Mouse (Mus musculus): ENCODE data around the gene Mas1. TPM values are rescaled to one million over a fixed set of nuclear protein-coding genes. Genes with fewer than 3 reads are reported as not detected.

Mas1 gene
- polyA plus RNA-seq, 1 experiment, result 0.10 TPM

GRCm38 (mm10) chr17:12797427-12798029 lies 70.4 kb downstream of the Mas1 start:
- TF ChIP-seq MAX (IDR thresholded peaks at IDR 0.05; ENCODE audit: low read depth) (no peak), REST (IDR thresholded peaks at IDR 0.05; ENCODE audit: insufficient read depth, insufficient read length) (no peak), CEBPB (IDR thresholded peaks at IDR 0.05; ENCODE audit: insufficient read depth, poor library complexity, severe bottlenecking) (no peak), MYOG (IDR thresholded peaks at IDR 0.05; ENCODE audit: control insufficient read depth in 1 of 3, insufficient read depth in 1 of 3, insufficient read length in 2 of 3, low read depth in 2 of 3) (no peak), POLR2A (IDR thresholded peaks at IDR 0.05; ENCODE audit: insufficient read length, low read depth) (no peak)

GRCm38 (mm10) chr17:12796633-12797032 lies 71.3 kb downstream of the Mas1 start:
- Histone ChIP-seq H3K79me2 (ENCODE audit: control insufficient read depth, insufficient read depth) (no peaks in the 10 kb centered on the region), H3K36me3 (ENCODE audit: control insufficient read depth, insufficient read depth) (no peaks in the 10 kb centered on the region), H3K27me3 (ENCODE audit: control insufficient read depth, insufficient read depth, insufficient read length) (no peaks in the 10 kb centered on the region), H3K4me2 (ENCODE audit: low read depth) (no peak overlapping the region), H3K4me3 (no peak overlapping the region), H3ac (ENCODE audit: control insufficient read depth, insufficient read length) (no peak overlapping the region)
- TF ChIP-seq E2F4 (IDR thresholded peaks at IDR 0.05; ENCODE audit: insufficient read depth) (no peak), MAX (IDR thresholded peaks at IDR 0.05; ENCODE audit: low read depth) (no peak), USF1 (IDR thresholded peaks at IDR 0.05; ENCODE audit: low read depth) (no peak), REST (IDR thresholded peaks at IDR 0.05; ENCODE audit: insufficient read depth, insufficient read length) (no peak), MYOG (IDR thresholded peaks at IDR 0.05; ENCODE audit: control insufficient read depth in 1 of 3, insufficient read depth in 1 of 3, insufficient read length in 2 of 3, low read depth in 2 of 3) (no peak), CEBPB (IDR thresholded peaks at IDR 0.05; ENCODE audit: insufficient read depth, poor library complexity, severe bottlenecking) (no peak), MYOD1 (IDR thresholded peaks at IDR 0.05; ENCODE audit: control insufficient read depth in 1 of 3, insufficient read length in 2 of 3, low read depth in 2 of 3) (no peak), TCF12 (IDR thresholded peaks at IDR 0.05; ENCODE audit: insufficient read depth, poor library complexity, severe bottlenecking) (no peak), TCF3 (IDR thresholded peaks at IDR 0.05; ENCODE audit: insufficient read length, low read depth) (no peak), POLR2A (IDR thresholded peaks at IDR 0.05; ENCODE audit: insufficient read length, low read depth) (no peak), POLR2AphosphoS2 (IDR thresholded peaks at IDR 0.05; ENCODE audit: insufficient read length, low read depth) (no peak), SRF (IDR thresholded peaks at IDR 0.05; ENCODE audit: control insufficient read depth, insufficient read length, low read depth) (no peak)

More at GRCm38 (mm10) chr17:12797427-12798029, 70.4 kb downstream of the Mas1 start:
- no peaks in the 10 kb centered on the region for H3K27me3 ChIP-seq (ENCODE audit: control insufficient read depth, insufficient read depth, insufficient read length)
- no peaks in the 10 kb centered on the region for H3K79me2 ChIP-seq (ENCODE audit: control insufficient read depth, insufficient read depth)
- H3K4me2 ChIP-seq (ENCODE audit: low read depth), result no peak overlapping the region
- H3K36me3 ChIP-seq (ENCODE audit: control insufficient read depth, insufficient read depth), result no peaks in the 10 kb centered on the region
- H3ac ChIP-seq (ENCODE audit: control insufficient read depth, insufficient read length), result no peak overlapping the region
- H3K4me3 ChIP-seq, result no peak overlapping the region

GRCm38 (mm10) chr17:12793660-12794406 lies 74.1 kb downstream of the Mas1 start:
- no peak overlapping the region for H3ac ChIP-seq (ENCODE audit: control insufficient read depth, insufficient read length)
- no peaks in the 10 kb centered on the region for H3K27me3 ChIP-seq (ENCODE audit: control insufficient read depth, insufficient read depth, insufficient read length)
- peak overlapping the region; percentile 7 for H3K4me2 ChIP-seq (ENCODE audit: low read depth)
- TF ChIP-seq E2F4 (IDR thresholded peaks at IDR 0.05; ENCODE audit: insufficient read depth), result no peak
- TF ChIP-seq POLR2AphosphoS2 (IDR thresholded peaks at IDR 0.05; ENCODE audit: insufficient read length, low read depth), result no peak
- no peak for TF ChIP-seq CEBPB (IDR thresholded peaks at IDR 0.05; ENCODE audit: insufficient read depth, poor library complexity, severe bottlenecking)
- TF ChIP-seq SRF (IDR thresholded peaks at IDR 0.05; ENCODE audit: control insufficient read depth, insufficient read length, low read depth), result no peak
- no peak for TF ChIP-seq POLR2A (IDR thresholded peaks at IDR 0.05; ENCODE audit: insufficient read length, low read depth)
- TF ChIP-seq USF1 (IDR thresholded peaks at IDR 0.05; ENCODE audit: low read depth), result no peak
- TF ChIP-seq MYOD1 (IDR thresholded peaks at IDR 0.05; ENCODE audit: control insufficient read depth in 1 of 3, insufficient read length in 2 of 3, low read depth in 2 of 3), result no peak
- TF ChIP-seq MYOG (IDR thresholded peaks at IDR 0.05; ENCODE audit: control insufficient read depth in 1 of 3, insufficient read depth in 1 of 3, insufficient read length in 2 of 3, low read depth in 2 of 3), result no peak
- TF ChIP-seq TCF12 (IDR thresholded peaks at IDR 0.05; ENCODE audit: insufficient read depth, poor library complexity, severe bottlenecking), result no peak
- no peak for TF ChIP-seq TCF3 (IDR thresholded peaks at IDR 0.05; ENCODE audit: insufficient read length, low read depth)
- TF ChIP-seq REST (IDR thresholded peaks at IDR 0.05; ENCODE audit: insufficient read depth, insufficient read length), result no peak
- TF ChIP-seq MAX (IDR thresholded peaks at IDR 0.05; ENCODE audit: low read depth), result no peak
- no peak overlapping the region for H3K4me3 ChIP-seq
- H3K36me3 ChIP-seq (ENCODE audit: control insufficient read depth, insufficient read depth), result no peaks in the 10 kb centered on the region
- no peaks in the 10 kb centered on the region for H3K79me2 ChIP-seq (ENCODE audit: control insufficient read depth, insufficient read depth)

- Histone ChIP-seq H3K36me3 (ENCODE audit: control insufficient read depth, insufficient read depth) (no peaks in the 10 kb centered on the region), H3K4me2 (ENCODE audit: low read depth) (no peak overlapping the region), H3K79me2 (ENCODE audit: control insufficient read depth, insufficient read depth) (no peaks in the 10 kb centered on the region), H3K4me3 (no peak overlapping the region), H3ac (ENCODE audit: control insufficient read depth, insufficient read length) (no peak overlapping the region), H3K27me3 (ENCODE audit: control insufficient read depth, insufficient read depth, insufficient read length) (no peaks in the 10 kb centered on the region)
- TF ChIP-seq CEBPB (IDR thresholded peaks at IDR 0.05; ENCODE audit: insufficient read depth, poor library complexity, severe bottlenecking), result no peak
- peak; percentile 5 for TF ChIP-seq TCF12 (IDR thresholded peaks at IDR 0.05; ENCODE audit: insufficient read depth, poor library complexity, severe bottlenecking)
- TF ChIP-seq E2F4 (IDR thresholded peaks at IDR 0.05; ENCODE audit: insufficient read depth), result no peak
- peak in 1 of 3 experiments; percentile 37 for TF ChIP-seq MYOD1 (IDR thresholded peaks at IDR 0.05; ENCODE audit: control insufficient read depth in 1 of 3, insufficient read length in 2 of 3, low read depth in 2 of 3)
- peak in 1 of 3 experiments; percentile 77 for TF ChIP-seq MYOG (IDR thresholded peaks at IDR 0.05; ENCODE audit: control insufficient read depth in 1 of 3, insufficient read depth in 1 of 3, insufficient read length in 2 of 3, low read depth in 2 of 3)
Measured at GRCm38 (mm10) chr17:12792422-12793206, 75.3 kb downstream of the Mas1 start.

Data from myocyte (in vitro differentiated cells).